Mouse (Mus musculus) thymus, adult 18-20 months (tissue): ENCODE data around the gene Nisch.

Experiments used
- DNase-seq, 2 experiments: peaks; one replicate each; pipeline ENCODE4 v3.0.0; 2022; ENCODE audit warnings: mixed read lengths in 2 of 2

The Nisch gene

DNA sequence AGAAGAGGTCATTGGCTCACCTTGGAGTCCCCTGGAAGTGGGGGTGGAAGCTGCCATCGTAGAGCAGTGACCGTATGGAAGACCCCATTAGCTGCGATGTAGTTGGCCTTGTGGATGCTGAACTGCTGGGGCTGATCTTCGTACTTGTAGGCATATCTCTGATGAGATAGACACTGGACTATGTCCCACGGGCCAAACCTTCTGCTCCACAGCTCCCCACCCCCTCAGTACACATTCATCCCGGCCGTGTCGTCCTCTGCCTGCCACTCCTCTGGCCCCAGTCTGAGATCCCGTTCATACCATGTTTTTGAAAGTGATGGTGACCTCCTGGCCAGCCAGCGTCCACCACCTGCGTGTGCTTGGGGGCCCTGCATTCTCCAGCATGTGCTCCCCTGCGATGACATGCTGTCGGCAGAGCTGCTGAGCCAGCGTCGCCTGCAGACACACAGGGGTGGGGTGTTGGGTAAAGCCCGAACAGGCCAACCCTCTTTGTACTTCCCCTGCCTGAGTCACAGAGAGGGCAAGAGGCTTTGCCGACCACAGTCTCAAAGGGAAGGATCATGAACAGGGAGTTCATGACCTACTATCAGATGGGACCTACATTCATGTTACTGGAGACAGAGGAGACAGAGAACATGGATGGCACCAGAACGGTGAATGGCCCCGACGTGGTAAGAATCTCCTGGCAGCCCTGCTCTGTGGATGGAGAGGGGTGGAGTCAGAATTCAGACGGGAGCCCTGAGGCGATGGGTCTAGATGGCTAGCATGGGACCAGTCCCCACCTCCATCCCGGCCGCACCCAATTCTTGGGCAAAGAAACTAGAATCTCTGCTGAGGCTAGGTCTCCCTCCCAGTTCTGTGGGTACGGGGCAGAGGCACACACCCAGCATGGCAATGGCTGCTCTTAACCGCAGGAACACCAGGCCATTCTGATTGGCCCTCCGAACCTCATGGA is 56.3 kb downstream of the Nisch start:
- no peak for DNase-seq

DNA sequence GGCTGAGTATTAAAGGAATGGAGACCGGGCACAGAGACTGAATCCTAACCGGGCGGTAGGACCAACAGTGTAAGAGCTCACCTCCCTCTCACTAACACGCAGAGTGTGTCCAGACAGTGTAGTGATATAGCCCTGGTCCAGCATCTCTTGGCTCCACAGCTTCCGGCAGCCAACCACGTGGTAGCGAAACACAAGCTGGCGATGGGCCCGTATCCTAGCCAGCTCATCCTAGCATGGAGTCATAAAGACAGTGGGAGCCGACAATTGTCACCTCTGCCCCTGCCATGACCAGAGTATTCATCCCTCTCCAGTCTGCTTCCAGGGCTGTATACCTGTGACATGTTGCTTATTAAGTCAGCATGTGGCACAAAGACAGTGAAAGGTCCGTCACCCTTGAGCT is 71.1 kb downstream of the Nisch start:
- DNase-seq: no peak

DNA sequence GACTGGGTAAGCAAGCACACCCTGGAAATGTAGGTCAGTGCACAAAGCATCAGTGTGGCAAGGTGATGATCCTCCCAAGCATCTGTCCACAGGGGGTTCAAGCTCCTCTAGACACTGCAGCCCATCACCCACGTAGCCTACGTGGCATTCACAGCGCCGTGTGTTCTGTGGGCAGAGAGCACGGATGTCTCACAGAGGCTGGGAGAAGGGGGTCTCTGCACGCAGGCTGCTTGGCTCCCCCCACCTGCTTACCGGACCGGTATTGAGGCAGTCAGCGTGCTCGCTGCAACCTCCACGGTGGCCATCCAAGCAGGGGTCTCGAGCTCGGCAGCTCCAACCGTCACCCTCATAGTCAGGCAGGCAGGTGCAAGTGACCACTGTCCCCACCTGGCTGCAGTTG is 75.7 kb downstream of the Nisch start:
- DNase-seq: no peak

DNA sequence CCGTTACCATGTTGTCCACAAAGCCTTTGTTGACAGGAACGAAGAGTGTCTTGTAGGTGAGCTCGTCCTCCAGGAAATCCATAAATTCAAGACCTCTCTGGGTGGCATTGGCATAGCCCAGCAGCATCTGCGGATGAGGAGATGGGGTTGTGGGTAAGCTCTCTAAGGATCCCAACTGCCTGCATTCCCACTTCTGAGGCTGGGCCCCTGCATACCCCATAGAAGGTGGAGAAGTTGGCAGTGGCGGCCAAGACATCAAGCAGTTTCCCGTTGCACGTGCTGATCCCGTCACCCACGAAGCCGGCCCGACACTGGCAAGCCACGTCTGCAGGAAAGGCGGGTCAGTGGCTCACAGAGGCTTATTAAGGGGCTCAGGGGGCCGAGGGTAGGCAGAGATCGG is 76.6 kb downstream of the Nisch start:
- peak in 1 of 2 experiments; percentile 1 for DNase-seq

DNA sequence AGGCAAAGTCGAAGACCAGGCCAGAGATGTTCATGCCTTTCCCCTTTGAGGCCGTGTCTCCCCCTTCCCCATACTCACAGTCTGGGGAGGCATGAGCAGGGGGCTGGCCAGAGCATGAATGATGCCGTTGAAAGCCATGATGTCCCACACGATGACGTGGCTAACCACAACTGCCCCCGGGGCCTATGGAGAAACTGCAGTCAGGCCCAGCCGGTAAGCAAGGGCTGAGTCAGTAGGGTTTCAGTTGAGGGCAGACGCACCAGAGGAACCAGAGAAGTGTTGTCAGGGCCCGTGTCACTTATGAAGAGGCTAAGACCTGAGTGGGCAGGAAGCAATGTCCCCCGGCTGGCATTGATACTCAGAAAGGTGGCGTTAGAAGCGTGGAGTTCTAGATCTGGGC is 77.1 kb downstream of the Nisch start:
- DNase-seq: no peak

DNA sequence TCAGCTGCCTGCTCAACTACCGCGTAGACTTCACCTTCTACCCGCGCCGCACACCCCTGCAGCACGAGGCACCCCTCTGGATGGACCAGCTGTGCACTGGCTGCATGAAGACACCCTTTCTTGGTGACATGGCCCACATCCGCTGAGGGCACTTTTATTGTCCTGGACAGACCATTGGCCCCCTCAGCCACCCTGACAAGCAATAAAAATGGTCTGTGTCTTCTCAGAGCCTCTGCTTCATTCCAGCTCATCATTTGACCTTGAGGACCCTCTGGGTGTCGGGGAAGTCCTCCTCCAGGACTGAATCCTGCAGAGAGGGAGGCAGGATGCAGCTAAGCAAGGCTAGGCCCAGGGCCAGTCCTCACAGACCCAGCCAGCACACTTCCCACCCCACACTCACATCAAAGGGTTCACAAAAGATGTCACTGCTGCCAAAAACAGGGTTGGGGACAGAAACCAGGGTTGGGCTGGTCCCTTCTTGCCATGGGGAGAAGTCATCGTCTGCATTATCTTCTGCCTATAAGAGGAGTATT is 77.8 kb downstream of the Nisch start:
- DNase-seq: no peak

DNA sequence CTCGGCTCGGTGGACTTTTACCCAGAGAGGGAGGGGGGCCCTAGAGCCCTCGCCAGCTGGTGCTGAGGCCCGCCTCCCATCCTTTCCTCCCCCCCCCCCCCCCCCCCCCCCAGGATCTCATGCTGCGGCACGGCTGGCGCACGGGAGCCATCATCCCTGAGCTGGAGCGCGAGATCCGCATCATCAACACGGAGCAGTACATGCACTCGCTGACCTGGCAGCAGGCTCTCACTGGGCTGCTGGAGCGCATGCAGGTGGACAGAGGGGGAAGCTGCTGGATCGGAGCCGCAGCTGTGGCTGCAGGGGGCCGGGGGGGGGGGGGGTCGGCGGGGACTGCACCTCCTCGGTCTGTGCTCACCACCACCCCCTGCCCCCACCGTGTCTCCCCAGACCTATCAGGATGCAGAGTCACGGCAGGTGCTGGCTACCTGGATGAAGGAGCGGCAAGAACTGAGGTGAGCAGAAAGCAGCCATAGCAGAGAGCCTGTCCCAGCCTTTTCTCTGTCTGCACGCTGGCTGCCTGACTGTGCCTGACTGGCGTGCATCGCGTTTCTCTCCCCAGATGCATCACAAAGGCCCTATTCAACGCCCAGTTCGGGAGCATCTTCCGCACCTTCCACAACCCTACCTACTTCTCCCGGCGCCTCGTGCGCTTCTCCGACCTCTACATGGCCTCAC is 78.4 kb downstream of the Nisch start:
- DNase-seq: no peak

DNA sequence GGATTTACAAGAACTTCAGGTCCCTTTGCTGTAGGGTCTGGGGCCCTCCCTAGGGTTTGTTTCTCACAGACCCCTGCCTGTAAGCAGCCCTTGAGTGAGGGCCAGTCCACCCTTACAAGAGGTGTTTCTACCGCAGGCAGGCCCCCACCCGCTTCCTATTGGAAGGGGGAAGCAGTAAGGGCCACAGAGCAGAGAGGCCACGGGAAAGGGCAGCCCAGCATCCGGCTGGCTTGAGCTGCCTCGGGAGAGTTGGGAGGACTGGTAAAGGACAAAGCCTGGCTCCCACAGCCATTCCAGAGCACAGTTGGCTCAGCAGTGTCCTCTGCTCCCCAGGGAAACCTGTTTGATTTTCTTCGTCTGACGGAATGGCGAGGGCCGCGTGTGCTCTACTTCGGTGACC is 79.0 kb downstream of the Nisch start:
- no peak for DNase-seq

DNA sequence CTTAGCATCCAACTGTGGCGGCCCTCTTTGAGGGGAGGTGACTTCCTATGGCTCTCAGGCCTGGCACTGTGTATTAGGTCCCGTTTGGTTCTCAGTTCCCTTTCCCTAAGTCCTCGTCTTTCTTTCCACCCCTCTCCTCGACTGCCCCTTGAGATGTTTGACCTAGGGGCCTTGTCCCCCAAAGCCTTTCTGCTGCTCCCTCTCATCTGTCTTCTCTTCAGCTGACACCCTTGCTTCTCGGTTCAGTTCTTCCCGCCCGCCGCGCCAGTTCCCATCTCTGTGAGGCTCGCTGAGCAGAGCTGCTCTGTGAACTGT is 79.5 kb downstream of the Nisch start:
- DNase-seq: no peak

DNA sequence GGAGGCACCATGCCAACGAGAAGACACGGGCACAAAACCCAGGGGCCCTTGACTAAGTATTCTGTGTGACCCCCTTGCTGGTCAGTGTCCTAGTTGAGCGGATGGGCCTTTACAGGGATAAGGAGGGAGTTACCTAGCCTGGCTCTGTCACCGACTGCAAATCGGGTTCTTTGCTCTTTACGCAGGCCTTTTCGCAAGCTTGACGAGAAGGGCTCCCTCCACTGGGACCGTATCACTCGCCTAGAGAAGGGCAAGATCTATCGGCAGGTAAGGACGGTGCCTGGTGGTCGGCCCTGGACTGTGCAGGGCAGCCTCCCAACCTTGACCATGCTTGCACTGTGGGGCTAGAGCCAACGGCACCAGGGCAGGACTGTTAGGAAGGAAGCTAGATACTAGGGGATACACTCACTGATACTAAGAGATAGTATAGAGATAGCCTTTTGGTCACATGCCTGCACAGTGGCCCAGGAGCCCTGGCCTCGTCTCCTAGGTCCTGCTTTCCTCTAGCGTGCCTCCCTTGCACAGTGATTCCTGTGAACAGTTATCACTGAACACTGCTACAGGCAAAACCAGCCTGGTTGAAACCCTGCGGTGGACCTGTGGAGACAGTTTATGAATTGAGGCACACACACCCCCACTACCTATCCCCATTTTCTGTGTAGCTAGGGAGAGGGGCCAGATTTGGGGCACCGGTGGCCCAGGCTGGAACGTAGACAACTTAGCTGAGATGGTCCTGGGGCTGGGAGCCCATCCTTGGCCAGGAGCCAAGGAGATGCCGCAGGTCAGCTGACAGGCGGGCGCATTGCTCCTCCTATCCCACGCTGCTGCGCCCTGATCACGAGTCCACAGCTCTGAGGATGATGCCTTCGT is 80.1 kb downstream of the Nisch start:
- DNase-seq: peak in 1 of 2 experiments; percentile 1

DNA sequence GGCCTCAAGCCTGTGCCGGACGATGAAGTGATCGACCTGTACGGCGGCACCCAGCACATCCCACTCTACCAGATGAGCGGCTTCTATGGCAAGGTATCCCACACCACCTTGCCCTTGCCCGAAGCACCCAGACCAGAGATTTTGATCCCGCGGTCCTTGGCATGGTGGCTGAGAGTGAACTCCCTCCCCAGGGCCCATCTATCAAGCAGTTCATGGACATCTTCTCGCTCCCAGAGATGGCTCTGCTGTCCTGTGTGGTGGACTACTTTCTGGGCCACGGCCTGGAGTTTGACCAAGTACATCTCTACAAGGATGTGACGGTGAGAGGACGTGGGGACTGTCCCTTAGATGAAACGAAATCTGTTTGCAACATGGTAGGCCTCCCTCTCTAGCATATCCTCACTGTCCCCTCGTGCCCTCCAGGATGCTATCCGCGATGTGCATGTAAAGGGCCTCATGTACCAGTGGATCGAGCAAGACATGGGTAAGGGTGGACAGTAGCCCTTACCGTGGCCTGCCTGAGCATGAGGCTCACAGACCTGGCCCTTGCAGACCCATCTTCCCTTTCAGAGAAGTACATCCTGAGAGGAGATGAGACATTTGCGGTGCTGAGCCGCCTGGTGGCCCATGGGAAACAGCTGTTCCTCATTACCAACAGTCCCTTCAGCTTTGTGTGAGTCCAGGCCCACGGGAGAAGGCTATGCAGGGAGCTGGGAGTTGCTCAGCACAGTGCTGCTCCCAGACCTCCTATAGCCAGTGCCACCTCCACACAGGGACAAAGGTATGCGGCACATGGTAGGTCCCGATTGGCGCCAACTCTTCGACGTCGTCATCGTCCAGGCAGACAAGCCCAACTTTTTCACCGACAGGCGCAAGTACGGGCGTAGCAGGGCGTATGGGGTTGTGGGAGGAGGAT is 81.0 kb downstream of the Nisch start:
- no peak for DNase-seq

DNA sequence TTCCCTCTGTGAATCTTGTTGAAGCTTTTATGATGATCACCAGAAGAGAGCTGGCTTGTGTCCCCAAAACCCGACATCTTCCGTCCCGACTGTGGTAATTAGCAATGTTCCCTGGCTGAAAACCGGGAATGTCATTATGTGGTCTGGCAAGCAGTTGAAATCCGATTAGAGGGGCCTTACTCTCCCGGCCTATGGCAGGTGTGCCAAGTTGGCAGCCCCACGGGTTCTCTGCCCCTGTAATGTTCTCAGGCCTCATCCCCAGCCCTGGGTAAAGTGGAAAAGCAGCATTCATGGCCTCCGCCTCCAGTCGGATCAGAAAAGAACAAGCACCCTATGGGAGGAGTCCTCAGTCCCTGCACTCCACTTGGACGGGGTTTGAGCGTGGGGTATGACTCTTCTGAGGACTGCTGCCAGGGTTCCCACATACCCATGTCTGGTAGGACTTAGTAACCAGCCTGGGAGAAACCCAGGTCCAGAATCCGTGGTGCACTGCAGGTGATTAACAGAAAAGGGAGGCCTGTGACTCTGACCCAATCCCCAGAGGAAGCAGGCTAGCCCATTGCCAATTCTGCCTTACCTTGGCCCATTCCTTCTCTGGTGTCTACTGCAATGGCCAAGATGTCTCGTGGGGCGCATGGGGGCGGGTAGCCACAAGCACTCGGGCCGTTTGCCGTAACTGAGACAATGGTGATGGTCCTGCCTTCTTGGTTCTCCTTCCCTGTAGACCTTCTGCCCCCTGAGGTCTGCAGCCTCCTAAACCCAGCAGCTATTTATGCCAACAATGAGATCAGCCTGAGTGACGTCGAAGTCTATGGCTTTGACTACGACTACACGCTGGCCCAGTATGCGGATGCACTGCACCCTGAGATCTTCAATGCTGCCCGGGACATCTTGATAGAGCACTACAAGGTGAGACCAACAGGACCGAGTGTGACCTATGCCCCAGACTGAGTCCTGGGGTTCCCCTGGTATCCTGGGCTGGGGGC is 82.4 kb downstream of the Nisch start:
- DNase-seq: peak in 1 of 2 experiments; percentile 1

DNA sequence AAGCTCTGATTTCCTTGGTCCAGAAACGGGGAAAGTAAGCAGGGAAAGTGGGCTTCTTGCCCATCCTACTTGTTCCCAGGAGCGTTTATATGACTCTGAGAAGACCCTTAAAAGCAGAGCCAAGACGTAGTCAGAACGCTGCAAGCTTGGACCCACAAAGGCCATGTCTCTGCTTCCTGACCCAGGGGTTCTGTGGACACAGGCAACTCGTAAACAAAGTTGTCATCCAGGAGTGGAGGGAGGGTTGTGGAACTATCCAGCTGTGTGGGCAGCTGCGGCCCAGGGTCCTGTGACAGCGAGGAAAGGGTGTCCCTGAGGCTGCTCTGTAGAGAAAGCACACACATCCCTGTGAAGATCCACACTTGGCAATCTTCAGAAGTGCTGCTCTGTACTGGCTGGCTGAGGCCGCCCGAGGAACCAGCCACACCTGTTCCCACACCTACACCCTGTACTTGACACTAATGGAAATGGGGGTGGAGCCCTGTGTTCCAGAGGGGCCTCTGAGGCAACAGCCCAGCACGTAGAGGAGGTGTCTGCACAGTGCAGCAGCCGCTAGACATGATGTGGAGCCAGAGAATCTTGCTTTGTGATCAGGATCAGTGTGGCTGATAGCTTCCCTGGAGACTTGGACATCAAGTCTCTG is 83.6 kb downstream of the Nisch start:
- DNase-seq: peak; percentile 1 to 3

DNA sequence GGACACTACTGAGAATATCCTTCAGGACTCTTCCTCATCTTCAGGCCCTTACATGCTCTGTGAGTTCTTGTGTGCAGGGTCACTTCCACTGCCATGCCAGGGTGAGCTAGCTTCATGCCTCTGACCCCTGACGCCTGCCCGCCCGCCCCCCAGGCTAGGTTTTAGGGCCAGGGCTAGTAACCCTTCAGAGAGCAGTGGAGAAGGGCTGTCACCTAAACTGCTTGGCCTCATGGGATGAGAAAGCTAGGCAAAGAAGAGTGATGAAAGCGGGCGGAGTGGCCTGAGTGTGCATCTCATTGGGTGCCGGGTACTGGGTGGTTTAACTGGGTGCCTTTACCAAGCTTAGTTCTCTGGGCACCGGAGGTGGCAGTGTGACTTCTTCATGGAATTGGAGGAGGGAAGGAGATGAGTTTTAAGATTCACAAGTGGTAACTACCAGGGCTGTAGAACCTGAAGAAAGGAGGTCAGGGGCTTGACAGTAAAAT is 84.2 kb downstream of the Nisch start:
- peak in 1 of 2 experiments; percentile 3 for DNase-seq

DNA sequence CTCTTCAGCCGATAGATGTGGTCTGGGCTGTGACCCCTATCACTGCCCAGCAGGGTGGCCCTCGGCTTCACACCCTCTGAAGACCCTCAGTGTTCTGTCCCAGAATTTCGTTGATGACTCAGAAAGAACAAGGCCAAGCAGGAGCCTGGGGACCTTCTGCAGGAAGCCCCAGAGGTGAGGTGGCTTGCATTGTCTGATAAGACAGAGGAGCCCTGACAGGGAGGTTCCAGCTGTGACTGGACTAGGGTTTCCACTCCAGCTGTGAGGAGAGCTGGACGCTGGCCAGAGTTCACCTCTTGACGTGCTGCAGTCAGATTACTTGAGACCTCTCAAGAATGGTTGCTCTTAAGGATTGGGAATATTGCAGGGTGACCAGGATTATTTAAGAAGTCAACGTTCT is 84.7 kb downstream of the Nisch start:
- peak in 1 of 2 experiments; percentile 1 for DNase-seq

DNA sequence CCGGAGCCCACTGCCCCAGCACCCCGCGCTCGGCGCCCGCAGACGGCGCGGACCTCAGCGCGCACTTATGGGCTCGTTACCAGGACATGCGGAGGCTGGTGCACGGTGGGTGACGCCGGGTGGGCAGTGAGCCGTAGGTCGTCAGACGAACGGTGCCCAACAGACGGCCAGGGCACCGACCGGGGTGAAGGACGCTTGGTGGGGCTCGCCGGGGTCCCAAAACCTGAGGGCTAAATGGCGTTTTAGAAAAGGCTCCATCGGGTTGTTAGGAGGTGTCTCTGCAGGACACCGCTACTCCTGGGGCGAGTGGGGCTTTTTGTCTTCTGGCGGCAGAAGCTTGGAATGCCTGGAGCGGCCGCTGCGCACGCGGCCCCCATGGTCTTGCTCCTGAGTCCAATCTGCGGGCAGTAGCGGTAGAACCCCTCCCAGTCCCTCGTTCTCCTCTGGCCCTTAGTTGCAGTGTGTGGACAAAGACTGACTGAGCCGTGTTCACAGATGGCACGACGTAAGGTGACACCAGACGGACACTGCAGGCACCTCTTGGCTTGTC is 85.4 kb downstream of the Nisch start:
- DNase-seq: no peak

DNA sequence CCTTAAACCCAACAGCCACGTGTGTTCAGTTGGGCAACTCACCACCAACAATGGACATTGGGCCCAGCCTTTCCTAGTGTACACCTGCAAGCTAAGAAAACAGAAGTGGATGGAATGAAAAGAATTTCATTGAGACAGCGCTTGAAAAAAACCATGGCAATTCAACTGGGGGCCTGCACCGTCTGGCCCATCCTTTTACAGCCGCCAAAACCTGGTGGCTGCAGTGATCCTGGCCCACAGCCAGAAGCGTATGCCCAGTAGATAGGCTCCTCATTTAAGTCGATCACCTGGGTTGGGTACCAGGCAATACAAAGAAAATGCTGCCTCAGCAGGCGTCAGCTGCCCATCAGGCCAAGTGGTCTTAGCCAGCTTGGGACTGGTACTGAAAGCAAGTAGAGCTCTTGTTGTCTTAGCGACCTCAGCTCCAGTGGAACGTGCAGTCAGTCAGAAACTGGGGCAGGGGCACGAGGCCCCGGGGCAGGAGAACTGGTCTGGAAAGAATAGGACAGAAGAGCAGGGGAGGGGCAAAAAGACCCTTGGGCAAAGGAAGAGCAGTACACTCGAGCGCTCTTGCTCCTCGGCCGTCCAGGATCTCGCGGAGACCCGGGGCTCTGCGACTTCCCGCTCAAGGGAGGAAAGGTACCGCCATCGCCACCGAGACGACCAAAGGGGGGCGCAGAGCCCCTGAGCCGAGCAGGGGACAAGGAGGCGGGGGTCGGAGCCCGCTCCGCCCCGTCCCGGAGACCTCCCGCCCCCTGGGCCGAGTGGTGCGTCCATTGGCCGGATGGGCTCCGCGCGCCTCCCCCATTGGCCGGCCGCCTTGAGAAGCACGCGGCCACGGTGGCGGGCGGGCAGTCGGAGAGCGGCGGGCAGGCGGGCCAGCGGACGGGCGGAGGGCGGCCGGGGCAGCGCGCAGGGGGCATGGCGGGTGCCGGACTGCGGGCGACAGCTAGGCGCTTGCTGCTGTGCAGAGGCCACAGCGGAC is 86.2 kb downstream of the Nisch start, which contains the start of gene Nt5dc2:
Gene Nt5dc2, plus strand, starts transcription at position 818 of the 985 bp plus-strand sequence.
- DNase-seq: peak; percentile 81 to 84
